Mouse (Mus musculus) MEL-GATA-1-ER (cell line): ENCODE data around the gene Sh3glb2.

Experiments
- DNase-seq: peaks from one replicate; pipeline ENCODE4 v3.0.0-alpha.2; 2012; ENCODE audit warnings: low read depth; ENCODE audit errors: extremely low read depth

Sh3glb2 gene

GRCm38 (mm10) chr2:30358533-30359531 is at the start of gene Sh3glb2:
Gene Sh3glb2 (minus strand): TSS chr2:30359337.
- DNase-seq, result no peak

GRCm38 (mm10) chr2:30408452-30409100 is 49.4 kb upstream of the Sh3glb2 start:
- no peak for DNase-seq

GRCm38 (mm10) chr2:30407778-30408177 is 48.6 kb upstream of the Sh3glb2 start:
- no peak for DNase-seq

- no peak for DNase-seq
Observed at GRCm38 (mm10) chr2:30407221-30407620, 48.1 kb upstream of the Sh3glb2 start.

GRCm38 (mm10) chr2:30403870-30404269 is 44.7 kb upstream of the Sh3glb2 start:
- DNase-seq, result no peak

GRCm38 (mm10) chr2:30402843-30403242 is 43.7 kb upstream of the Sh3glb2 start:
- DNase-seq, result no peak

GRCm38 (mm10) chr2:30402351-30402826 is 43.3 kb upstream of the Sh3glb2 start:
- no peak for DNase-seq

GRCm38 (mm10) chr2:30401581-30401980 is 42.4 kb upstream of the Sh3glb2 start:
- DNase-seq, result no peak

- no peak for DNase-seq
Observed at GRCm38 (mm10) chr2:30399191-30400171, 40.3 kb upstream of the Sh3glb2 start.

GRCm38 (mm10) chr2:30397986-30398512 is 38.9 kb upstream of the Sh3glb2 start:
- no peak for DNase-seq

- no peak for DNase-seq
Observed at GRCm38 (mm10) chr2:30396246-30396645, 37.1 kb upstream of the Sh3glb2 start.

- no peak for DNase-seq
Observed at GRCm38 (mm10) chr2:30395757-30396156, 36.6 kb upstream of the Sh3glb2 start.

- no peak for DNase-seq
Observed at GRCm38 (mm10) chr2:30393370-30393656, 34.2 kb upstream of the Sh3glb2 start.

GRCm38 (mm10) chr2:30392577-30393369 is 33.6 kb upstream of the Sh3glb2 start:
- DNase-seq, result peak; percentile 32

GRCm38 (mm10) chr2:30392114-30392576 is 33.0 kb upstream of the Sh3glb2 start, which contains the start of gene Dolpp1:
Gene Dolpp1 (plus strand): TSS chr2:30392254.
- peak; percentile 99 for DNase-seq

- no peak for DNase-seq
Observed at GRCm38 (mm10) chr2:30389000-30389399, 29.9 kb upstream of the Sh3glb2 start.

- no peak for DNase-seq
Observed at GRCm38 (mm10) chr2:30386913-30387312, 27.8 kb upstream of the Sh3glb2 start.

- DNase-seq, result no peak
Observed at GRCm38 (mm10) chr2:30385591-30385990, 26.5 kb upstream of the Sh3glb2 start.

- DNase-seq, result no peak
Observed at GRCm38 (mm10) chr2:30384814-30385213, 25.7 kb upstream of the Sh3glb2 start.

GRCm38 (mm10) chr2:30381377-30381725 is 22.2 kb upstream of the Sh3glb2 start:
- DNase-seq, result no peak
